Mouse (Mus musculus): Measurements from ENCODE around the gene Olfr314.
A peak's percentile ranks its signal among the peaks of the same experiment; 100 is the strongest.
"Not testable (repeated sequence)": the region's sequence is repeated elsewhere in the genome, so short reads cannot be mapped to it uniquely, and the experiment has no call there.

Olfr314 gene

DNA sequence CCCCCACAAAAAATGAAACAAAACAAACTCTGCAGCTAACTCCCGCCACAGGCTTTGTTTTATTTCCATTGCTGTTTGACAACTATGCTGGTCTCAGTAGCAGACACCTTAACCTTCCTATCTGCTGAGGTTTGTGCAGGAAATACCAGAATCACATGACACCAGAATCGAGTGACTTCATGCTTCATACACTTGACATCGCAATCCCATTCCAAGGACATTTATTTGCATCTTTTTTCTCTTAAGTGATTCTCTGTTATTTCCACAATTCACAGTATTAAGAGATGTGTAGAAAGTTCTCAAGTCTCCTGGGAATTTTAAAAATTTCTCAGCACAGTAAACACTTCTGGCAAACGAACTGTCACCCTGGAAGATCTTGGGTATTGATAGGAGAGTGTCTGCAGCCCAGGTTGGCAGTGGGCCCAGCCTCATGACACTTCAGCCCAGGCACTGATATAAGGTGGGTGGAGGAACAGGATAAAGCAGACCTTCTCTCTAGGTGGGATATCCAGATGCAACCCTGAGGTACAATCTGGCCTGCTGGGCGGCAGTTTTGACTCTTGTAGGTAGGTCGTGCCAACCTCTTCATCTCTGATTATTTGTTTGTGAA is at the start of gene Olfr314:
Gene Olfr314 (plus strand): TSS at position 473 of the 610 bp plus-strand sequence.
- DNase-seq (ENCODE audit: low spot score in 2 of 2) = no peak

DNA sequence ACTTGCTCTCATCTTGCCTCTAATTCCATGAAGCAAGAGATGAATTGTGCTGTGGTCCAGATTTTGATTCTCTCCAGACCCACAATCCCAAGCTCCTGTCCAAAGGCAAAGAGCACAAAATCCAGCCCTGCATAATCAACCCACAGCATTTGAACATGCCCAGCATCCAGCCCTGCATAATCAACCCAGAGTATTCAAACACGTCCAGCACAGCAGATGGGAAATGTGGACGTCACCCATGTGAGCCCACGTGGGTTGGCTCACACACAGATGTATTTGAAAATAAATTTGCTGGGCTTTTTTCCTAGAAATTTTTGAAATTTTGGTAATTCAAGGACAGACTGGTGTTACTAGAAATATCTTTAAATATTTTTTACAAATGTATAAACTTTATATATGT is 49.4 kb upstream of the Olfr314 start:
- DNase-seq (ENCODE audit: low spot score in 2 of 2) = peak; percentile 17 to 37

GRCm38 (mm10) chr11:58738792-58739262 is 43.9 kb upstream of the Olfr314 start, which contains the start of gene Olfr317:
Olfr317 (minus strand) TSS chr11:58739212.
- DNase-seq (ENCODE audit: low spot score in 2 of 2) = no peak

DNA sequence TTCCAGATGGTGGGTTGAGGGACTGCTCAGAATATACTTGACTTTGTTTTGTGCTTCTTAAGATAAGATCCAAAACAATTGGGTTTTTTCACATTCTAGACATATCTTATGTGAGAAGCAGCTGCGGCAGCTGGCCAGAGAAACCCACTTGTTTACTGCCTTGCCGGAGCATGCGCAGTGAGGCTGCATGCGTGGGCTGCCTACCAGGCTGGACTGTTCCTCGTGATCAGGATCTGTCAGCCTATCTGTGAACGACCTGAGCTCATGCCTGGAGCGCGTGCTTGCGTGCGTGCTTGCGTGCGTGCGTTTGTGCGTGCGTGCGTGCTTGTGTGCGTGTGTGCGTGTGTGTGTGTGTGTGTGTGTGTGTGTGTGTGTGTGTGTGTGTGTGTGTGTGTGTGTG is 31.7 kb upstream of the Olfr314 start:
- peak; percentile 10 to 49 for DNase-seq (ENCODE audit: low spot score in 2 of 2)

GRCm38 (mm10) chr11:58752434-58752833 is 30.3 kb upstream of the Olfr314 start, which contains the start of gene Olfr316:
Olfr316 (plus strand) TSS chr11:58752734.
- DNase-seq (ENCODE audit: low spot score in 2 of 2) = no peak

DNA sequence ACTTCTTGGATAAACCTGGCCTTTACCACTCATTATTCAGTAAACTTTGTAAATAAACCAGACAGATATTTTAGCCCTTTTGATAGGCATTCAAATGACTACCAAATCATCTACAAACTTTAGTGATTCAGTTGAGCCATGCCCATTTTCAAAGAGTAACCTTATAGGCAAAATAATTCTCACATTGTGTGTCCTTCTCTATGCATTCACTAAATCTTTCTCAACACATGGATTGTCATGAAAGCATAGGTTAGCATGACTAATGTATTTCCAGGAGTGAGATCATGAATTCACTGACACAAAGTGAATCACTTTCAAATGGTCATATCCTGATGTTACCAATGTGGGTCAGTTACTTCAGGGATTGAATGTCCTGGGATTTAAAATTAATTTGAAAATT is 9.9 kb upstream of the Olfr314 start, which contains the start of gene Olfr315:
Gene Olfr315 (plus strand): TSS at position 301 of the 400 bp plus-strand sequence.
- no peak for DNase-seq (ENCODE audit: low spot score in 2 of 2)

DNA sequence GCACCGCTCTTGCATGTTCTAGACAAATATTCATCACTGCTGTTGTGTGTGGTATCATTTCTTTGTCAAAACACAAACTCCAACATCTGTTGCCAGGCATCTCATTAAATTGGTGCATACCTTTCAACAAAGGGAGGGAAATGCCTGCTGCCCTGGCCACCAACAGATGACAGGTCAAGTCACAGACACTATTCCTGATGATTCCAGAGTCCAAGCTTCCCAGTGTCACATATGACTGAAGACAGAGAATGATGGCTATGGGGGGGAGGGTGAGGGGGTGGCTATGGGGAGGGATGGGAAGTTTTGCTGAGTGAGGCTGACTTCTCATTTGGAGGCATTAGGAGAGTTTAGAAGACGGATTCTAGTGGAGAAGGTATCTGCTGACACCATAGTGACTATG is 1.4 kb downstream of the Olfr314 start:
- DNase-seq (ENCODE audit: low spot score in 2 of 2) = no peak

DNA sequence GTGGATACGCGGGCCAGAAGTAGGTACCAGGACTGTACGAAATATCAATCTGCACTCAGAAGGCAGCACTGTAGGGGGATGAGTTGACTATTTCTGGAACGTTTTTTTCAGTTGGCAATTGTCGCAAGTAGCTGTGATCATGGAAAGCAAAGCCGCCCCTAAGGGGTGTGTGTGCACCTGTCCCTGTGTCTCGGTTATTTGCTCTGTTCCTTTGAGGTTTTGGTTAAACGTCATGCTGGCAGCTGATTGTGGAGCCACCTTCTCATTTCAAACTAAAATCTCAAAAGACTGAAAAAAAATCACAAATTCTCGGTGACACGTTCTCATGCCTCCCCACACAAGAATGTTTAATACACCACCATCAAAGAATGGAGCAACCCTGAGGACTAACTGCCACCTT is 4.9 kb downstream of the Olfr314 start:
- no peak for DNase-seq (ENCODE audit: low spot score in 2 of 2)

- no peak for DNase-seq (ENCODE audit: low spot score in 2 of 2)
These were observed 5.6 kb downstream of the Olfr314 start for GRCm38 (mm10) chr11:58788346-58788745.

- DNase-seq (ENCODE audit: low spot score in 2 of 2) = no peak
These were observed 6.8 kb downstream of the Olfr314 start for GRCm38 (mm10) chr11:58789532-58789931.

- no peak for DNase-seq (ENCODE audit: low spot score in 2 of 2)
These were observed 7.3 kb downstream of the Olfr314 start for GRCm38 (mm10) chr11:58790053-58790452.

- DNase-seq (ENCODE audit: low spot score in 2 of 2) = no peak
These were observed 7.9 kb downstream of the Olfr314 start for GRCm38 (mm10) chr11:58790646-58791045.

DNA sequence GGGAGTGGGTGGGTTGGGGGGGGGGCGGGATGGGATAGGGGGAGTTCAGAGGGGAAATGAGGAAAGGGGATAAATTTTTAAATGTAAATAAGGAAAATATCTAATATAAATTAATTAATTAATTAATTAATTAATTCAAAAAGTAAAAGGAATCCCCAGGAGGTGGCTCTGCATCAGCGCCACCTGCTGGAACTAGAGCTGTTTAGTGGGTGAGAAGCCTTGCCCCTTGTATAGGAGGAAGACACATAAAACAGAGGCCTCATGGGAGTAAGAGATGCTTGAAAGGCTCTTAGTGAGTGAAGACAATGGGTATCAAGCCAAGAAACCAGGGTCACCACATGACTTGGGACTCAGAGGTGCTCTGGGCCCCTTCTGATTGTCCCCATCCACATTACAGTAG is 13.1 kb downstream of the Olfr314 start:
- DNase-seq (ENCODE audit: low spot score in 2 of 2) = no peak

DNA sequence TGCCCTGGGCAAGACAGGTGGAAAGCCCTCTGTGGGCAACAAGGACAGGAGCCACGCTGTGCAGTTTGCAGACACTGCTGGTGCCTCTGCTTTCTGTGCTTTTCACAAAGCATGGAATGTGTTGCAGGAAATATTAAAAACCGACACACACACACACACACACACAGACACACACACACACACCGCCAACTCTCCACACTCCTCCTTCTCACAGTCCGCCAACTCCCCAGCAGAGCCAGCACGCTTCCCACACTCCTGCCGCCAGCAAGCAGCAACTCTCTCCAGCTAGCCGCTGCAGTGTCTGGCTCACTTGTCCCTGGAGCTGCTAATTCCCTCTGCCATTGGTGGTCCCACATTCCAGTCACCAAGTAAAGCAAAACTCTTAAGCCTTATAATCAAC is 14.1 kb downstream of the Olfr314 start:
- DNase-seq (ENCODE audit: low spot score in 2 of 2) = peak; percentile 42 to 46

DNA sequence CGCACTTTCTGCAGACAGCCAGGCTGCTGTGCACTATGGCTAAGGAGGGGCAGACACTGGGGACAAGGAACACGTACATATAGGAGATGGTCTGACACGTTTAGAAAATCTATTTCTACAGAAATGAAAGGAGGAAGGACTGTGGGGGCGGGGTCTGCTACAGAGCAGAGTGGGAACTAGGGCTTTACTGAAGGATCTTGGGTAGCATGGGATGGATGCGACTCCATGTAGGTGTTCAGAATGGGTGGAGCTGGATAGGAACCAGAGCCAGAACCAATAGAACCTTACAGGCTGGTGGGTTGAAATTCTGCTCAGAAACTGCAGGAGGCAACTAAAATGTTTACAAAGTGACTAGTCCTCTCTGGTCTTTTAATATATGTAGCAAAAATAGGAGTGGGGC is 17.0 kb downstream of the Olfr314 start:
- no peak for DNase-seq (ENCODE audit: low spot score in 2 of 2)

DNA sequence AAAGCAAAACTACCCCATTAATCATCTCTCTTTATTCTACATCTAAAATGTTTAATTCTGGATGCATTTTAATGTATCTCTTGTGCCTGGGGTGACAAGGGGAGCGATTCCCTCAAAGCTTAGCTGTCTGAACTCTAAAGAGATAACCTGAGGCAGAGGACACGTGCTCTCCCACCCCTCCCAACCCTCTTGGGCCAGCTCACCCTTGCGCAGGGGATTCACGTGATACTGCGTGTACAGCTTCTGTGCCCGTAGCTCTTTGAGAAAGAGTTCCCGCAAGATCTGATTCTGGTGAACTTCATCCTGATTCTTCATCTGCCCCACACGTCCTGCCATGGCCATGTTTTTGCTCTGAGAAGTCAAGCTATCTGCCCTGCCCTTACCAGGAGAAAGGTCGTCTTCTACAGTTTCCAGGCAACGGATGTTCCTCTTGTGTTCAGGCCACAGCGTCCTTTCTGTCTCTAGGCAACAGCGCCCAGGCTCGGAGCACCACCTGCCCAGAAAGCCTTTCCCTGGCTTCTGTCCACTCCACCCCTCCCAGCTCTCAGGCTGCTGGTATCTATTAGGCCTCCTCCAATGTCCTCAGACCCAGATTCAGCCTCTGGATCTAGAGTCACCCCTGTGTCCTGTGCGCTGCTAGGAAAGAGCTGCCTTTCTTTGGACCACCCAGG is 18.9 kb downstream of the Olfr314 start, which contains the start of gene Fam183b:
Gene Fam183b (minus strand): TSS at position 403 of the 671 bp plus-strand sequence.
- no peak for DNase-seq (ENCODE audit: low spot score in 2 of 2)

DNA sequence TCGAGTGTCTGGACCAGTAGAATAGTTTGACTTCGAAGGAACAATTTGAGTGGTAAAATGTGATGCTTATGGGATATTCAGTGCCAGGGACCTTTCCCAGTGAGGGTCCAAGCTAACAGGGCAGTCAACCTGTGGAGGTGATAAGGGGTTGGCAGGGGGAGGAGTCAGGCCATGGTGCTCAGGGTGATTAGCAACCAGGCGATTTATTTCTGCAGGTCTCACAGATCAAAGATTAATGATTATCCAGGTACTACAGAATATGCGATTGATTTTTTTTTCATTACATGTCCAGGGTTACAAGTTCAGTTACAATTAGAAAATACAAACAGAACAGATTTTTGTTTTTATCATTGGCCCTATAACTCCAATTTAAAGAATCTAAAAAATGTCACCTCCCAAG is 21.1 kb downstream of the Olfr314 start:
- no peak for DNase-seq (ENCODE audit: low spot score in 2 of 2)

- DNase-seq (ENCODE audit: low spot score in 2 of 2) = no peak
These were observed 21.6 kb downstream of the Olfr314 start for GRCm38 (mm10) chr11:58804393-58804792.

GRCm38 (mm10) chr11:58812001-58812400 is 29.2 kb downstream of the Olfr314 start:
- no peak for DNase-seq (ENCODE audit: low spot score in 2 of 2)

- DNase-seq (ENCODE audit: low spot score in 2 of 2) = not testable (repeated sequence)
These were observed 31.9 kb downstream of the Olfr314 start, which contains the start of gene Olfr313 for GRCm38 (mm10) chr11:58814700-58815099. Olfr313 (plus strand) TSS chr11:58815000.

GRCm38 (mm10) chr11:58815676-58816075 is 32.9 kb downstream of the Olfr314 start:
- DNase-seq (ENCODE audit: low spot score in 2 of 2) = no peak

DNA sequence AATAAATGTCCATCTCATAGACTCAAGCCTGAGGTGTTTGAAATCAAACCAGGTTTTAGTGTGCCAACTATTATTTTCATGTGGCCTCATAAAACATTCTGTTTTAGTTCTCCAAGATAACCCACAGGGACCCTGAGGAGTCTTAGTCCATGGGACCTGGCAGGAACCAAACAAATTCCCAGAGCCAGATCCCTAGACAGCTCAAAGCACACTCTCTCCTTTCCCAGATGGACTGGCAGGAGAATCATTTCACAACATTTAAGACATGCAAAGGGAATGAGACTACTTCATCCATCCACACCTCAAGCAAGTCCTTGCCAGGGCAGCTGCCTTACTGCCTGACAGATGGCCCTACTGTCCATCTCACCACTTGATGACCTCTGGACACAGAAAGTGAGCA is 46.2 kb downstream of the Olfr314 start, which contains the start of gene Olfr312:
Gene Olfr312 (plus strand): TSS at position 301 of the 400 bp plus-strand sequence.
- not testable (repeated sequence) for DNase-seq (ENCODE audit: low spot score in 2 of 2)

GRCm38 (mm10) chr11:58829764-58830163 is 47.0 kb downstream of the Olfr314 start:
- DNase-seq (ENCODE audit: low spot score in 2 of 2) = no peak

Measured in frontal cortex, postnatal 14 days (tissue).